Mouse (Mus musculus): Measurements from ENCODE around the gene Mob1a. TPM values are rescaled to one million over a fixed set of nuclear protein-coding genes. Genes with fewer than 3 reads are reported as not detected.
"Not testable (repeated sequence)": the region's sequence is repeated elsewhere in the genome, so short reads cannot be mapped to it uniquely, and the experiment has no call there.

Mob1a gene
- total RNA-seq, 2 experiments from 2014 or later = 83.8 to 133 TPM

GRCm38 (mm10) chr6:83341387-83341786 is 15.6 kb downstream of the Mob1a start:
- ATAC-seq (replicated peaks; ENCODE audit: poor library complexity) = no peak

DNA sequence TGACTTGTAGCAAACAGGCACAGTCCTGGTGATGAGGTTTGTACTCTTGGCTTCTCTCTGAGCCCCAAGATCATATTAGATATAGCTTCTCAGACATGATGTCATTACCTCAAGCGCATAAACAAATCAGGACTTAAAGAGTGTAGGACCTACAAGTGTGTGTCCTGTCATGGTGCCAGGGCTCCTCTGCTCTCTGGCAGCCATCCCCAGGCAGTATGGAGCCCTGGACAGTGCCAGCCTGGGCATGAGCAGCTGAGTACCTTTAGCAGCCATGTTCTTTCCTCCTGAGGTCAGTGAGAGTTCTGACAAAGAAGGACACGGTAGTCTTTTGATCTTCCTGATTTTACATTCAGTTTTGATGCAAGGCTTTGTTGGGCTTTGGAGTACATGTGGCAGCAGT is 17.1 kb downstream of the Mob1a start:
- ATAC-seq (replicated peaks; ENCODE audit: poor library complexity) = no peak

- ATAC-seq (replicated peaks; ENCODE audit: poor library complexity) = not testable (repeated sequence)
Observed at GRCm38 (mm10) chr6:83345285-83345684, 19.5 kb downstream of the Mob1a start.

GRCm38 (mm10) chr6:83347916-83348315 is 22.1 kb downstream of the Mob1a start:
- ATAC-seq (replicated peaks; ENCODE audit: poor library complexity) = no peak

DNA sequence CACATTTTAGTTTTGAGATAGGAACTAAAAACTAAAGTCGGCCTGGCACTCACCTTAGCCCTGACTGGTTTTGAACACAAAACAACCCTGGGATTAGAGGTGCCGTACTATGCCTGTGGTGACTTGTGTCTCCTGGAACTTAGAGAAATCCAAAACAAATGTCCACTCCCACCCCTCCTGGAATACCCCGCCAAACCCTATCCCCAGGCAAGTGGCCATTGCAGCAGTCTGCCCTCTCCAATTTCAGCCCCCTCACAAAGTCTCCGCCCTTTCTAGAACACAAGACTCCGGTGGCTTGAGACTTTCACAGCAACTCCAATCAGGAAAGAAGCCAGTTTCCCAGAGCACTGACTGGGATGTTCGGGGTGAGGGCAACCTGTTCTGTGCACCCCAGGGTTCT is 23.1 kb downstream of the Mob1a start, which contains the start of gene Bola3:
Bola3 (plus strand) TSS at position 275 of the 400 bp plus-strand sequence.
- peak; percentile 9 for ATAC-seq (replicated peaks; ENCODE audit: poor library complexity)

GRCm38 (mm10) chr6:83349274-83349958 is 23.6 kb downstream of the Mob1a start:
- peak; percentile 90 for ATAC-seq (replicated peaks; ENCODE audit: poor library complexity)

- ATAC-seq (replicated peaks; ENCODE audit: poor library complexity) = no peak
Observed at GRCm38 (mm10) chr6:83350172-83350571, 24.4 kb downstream of the Mob1a start.

DNA sequence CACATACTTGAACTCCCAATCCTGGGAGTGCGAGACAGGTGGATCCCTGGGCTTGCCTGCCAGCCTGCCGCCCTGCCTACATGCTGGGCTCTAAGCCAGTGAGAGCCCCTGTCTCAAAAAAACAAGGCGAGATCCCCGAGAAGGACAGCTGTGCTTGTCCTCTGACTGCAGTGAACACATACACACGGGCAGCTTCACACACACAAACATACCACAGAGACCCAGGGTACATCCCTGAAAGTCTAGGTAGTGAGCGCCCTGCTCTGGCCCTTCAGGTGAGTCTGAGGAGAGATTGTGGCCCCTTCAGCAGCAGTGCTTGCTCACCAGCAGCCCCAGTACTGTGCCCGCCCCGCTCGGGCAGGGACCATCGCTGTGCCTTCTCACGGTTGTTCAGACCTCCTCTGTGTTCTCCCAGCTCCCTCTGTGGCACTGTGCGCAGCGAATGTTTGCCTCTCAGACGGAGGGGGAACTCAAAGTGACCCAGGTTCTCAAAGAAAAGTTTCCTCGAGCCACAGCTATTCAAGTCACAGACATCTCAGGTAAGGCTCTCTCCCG is 25.1 kb downstream of the Mob1a start:
- ATAC-seq (replicated peaks; ENCODE audit: poor library complexity) = no peak

GRCm38 (mm10) chr6:83351490-83352160 is 25.8 kb downstream of the Mob1a start:
- ATAC-seq (replicated peaks; ENCODE audit: poor library complexity) = peak; percentile 78

DNA sequence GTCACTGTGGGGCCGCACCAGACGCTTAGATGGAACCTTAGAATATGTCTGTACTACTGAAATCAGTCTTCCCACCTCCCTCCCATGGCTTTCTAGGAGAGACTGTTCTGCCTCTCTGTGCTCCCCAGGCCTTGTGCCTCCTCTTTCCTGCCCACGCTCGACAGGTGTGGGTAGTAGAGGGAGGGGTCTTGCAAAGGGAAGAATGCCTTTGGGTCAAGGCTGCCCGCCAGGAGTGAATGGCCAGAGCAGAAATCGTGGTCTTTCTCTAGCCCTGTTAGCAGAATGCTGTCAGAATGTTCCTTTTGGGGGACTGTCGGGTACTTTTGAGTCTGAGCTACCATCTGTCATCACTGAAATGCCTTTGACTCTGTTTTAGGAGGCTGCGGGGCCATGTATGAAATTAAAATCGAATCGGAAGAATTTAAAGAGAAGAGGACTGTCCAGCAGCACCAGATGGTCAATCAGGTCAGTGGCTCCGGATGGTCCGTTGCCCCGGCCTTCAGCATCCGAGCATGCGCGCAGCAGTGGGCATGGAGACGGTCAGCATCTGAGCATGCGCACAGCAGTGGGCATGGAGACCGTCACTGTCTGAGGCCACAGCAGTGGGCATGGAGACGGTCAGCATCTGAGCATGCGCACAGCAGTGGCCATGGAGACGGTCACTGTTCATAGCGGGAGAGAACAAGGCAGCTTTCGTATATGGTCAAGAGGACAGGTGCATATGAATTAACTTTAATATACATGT is 27.0 kb downstream of the Mob1a start:
- ATAC-seq (replicated peaks; ENCODE audit: poor library complexity) = no peak

GRCm38 (mm10) chr6:83354856-83355781 is 29.3 kb downstream of the Mob1a start:
- no peak for ATAC-seq (replicated peaks; ENCODE audit: poor library complexity)

DNA sequence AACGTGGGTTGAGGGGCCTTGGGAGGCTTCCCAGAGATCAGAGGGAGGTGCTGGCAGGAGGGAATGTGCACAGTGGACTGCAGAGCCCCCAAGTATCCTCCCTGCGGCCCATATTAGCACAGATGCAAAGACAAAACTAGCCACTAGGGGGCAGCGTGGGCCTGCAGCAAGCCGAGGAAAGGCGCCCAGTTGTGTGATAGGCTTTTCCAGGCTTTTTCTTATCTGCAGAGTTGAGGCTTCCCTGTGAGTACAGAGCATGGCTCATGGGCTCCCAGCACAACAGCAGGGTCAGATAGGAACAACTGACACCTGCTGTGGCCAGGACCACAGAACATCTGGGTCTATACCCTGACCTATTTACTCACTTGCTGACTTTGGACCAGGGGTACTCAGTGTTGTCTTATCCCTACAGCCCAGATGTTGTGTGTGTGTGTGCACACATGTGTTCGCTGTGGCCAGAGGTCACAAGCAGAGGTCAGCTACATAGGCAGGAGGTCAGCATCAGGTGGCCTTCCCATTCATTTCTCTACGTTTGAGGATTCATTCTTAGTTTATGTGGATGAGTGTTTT is 30.8 kb downstream of the Mob1a start:
- peak; percentile 67 for ATAC-seq (replicated peaks; ENCODE audit: poor library complexity)

- no peak for ATAC-seq (replicated peaks; ENCODE audit: poor library complexity)
Observed at GRCm38 (mm10) chr6:83357436-83357835, 31.6 kb downstream of the Mob1a start.

DNA sequence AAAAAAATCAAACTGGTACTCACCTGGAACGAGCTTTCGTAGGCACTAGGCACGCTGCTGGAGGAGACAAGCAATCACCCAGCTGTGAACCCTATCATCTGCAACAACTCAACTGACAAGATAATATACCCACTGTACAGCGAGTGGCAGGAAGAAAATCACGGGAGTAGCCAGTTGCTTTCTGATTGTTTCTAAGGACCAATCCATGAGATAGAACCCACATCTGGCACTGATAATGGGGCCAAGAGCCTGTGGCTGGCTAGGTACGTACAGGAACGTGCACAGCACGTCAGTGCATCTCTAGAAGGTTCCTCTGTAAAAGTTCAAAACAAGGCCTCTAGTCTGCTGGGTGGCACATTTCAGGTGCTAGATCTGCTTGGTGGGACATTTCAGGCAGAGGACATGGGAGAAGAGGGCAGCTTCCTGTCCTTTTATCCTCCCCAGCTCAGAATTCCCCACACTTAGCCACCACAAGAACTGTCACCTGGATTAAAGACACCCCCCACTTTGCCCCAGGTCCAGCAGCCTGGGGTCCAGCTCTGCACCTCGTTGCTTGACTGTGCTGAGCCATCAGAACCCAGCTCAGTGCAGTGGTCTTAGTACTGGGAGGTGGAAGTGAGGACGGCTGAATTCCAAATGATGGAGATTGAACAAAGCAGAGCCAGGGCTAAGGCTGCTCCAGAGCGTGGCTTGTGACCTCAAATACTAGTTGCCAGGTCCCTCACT is 35.9 kb downstream of the Mob1a start:
- ATAC-seq (replicated peaks; ENCODE audit: poor library complexity) = peak; percentile 51

DNA sequence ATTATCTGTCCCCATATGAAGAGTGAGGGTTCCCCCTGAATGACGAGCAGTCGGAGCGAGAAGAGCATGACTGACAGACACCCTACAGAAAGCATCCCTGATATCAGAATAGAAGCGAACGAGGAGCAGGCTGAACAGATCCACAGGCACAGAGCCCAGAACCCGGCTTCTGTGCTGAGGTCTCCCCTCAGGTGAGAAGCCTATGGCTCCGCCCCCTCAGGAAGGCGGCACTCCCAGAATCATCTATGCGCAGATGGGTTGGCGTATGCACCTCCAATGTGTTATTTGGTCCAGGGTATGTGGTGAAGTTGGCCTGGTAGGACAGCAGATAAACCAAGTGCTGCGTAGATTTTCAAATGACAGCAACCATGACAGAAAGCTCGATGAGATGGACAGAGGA is 37.3 kb downstream of the Mob1a start:
- no peak for ATAC-seq (replicated peaks; ENCODE audit: poor library complexity)

DNA sequence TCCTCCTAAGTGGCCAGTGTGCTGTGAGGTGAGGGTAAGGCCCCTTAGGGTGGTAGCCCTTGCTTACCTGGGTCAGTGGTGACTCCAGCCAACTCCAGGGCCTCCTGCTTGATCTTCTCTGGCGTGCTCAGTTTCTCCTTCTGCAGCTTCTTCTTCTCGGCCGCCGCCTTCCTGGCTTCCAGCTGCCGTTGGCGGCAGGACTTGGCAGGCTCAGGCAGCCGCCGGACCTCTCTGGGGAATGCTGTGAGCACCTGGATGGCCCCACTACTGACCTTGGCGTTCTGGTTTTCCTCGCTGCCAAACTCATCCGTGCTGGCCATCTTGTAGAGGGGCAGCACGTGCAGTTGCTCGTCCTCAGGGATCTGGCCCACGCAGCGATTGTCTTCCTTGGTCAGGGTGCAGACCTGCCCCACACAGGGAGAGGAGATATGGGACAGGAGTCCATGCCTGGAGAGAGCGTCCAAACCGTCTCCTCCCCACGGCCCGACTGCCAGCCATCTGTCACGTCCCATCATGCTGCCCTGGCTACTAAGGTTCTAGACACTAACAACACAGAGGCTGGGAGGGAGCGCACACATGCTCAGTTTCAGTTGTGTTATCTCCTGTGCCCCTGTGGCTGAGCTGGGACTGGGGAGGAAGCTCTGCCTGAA is 44.6 kb downstream of the Mob1a start:
- no peak for ATAC-seq (replicated peaks; ENCODE audit: poor library complexity)

DNA sequence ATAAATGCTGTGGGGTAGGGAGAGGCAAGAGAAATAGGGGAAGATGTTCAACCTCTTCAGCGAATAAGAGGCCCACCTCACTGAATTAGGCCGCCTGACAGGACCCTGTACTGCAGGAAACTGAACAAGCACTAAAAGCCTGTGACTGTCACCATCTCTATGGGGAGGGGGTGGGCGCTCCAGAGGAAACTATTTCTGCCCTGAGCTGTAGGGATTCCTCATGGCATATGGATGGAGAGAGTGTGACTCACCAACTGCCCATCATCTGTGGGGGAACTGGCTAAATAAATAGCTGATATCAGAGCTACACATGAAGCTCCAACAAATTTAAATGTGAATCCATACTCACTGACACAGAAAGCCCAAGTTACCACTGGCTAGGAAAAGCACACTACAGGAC is 45.5 kb downstream of the Mob1a start:
- no peak for ATAC-seq (replicated peaks; ENCODE audit: poor library complexity)

DNA sequence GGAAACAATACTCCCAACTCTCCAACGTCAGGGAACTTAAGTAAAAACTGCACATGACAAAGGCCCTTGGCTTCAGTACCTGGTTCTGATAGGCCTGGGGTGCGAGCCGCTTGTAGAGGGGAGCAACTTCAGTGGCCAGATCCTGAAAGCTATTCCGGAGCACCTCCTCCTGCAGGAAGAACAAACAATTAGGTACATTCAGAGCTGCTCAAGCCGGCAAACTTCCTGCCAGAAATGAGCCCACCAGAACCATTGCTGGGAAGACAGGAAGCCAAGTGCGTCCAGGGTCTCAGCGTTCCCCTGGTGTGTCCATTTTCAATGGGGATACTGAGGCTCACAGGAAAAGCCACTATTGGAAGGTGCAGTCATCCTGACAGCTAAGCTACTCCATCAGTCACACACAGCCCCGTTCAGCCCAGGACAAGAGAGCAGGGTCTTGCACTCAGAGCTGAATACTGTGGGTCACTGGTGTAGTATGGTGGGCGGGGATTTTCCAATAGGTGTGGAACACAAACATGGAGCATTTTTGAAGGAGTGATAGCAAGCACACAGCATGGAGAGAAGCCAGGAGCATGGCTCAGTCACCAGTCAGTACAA is 48.0 kb downstream of the Mob1a start:
- no peak for ATAC-seq (replicated peaks; ENCODE audit: poor library complexity)

Measured in megakaryocyte progenitor cell, adult 5-6 weeks (primary cell).